Mouse (Mus musculus) CH12.LX (cell line): ENCODE results near the gene Ccer2.

Source experiments
- E2F4 ChIP-seq: IDR thresholded peaks from 2 replicates; pipeline ENCODE4 v1.6.1; 2011; ENCODE audit warnings: low read depth, low read length, improper control_type of control experiment; ENCODE audit not compliant: insufficient replicate concordance
- KAT2A ChIP-seq: IDR thresholded peaks from 2 replicates; pipeline ENCODE4 v1.6.1; 2012; ENCODE audit warnings: low read length, improper control_type of control experiment, inconsistent platforms; ENCODE audit not compliant: insufficient replicate concordance
- MAX ChIP-seq: IDR thresholded peaks from 2 replicates; pipeline ENCODE4 v1.6.1; 2011; ENCODE audit warnings: low read length, improper control_type of control experiment
- NELFE ChIP-seq: IDR thresholded peaks from 2 replicates; pipeline ENCODE4 v1.6.1; 2011; ENCODE audit warnings: low read depth, low read length, improper control_type of control experiment
- NRF1 ChIP-seq: IDR thresholded peaks from 2 replicates; pipeline ENCODE4 v1.6.1; 2014; ENCODE audit warnings: low read depth, mild to moderate bottlenecking, inconsistent platforms, low read length, improper control_type of control experiment, moderate library complexity
- ZC3H11A ChIP-seq: IDR thresholded peaks from 2 replicates; pipeline ENCODE4 v1.6.1; 2012; ENCODE audit warnings: low read depth, mild to moderate bottlenecking, inconsistent platforms, low read length, improper control_type of control experiment

GRCm38 (mm10) chr7:28715598-28715997 lies 40.4 kb upstream of the Ccer2 start:
- TF ChIP-seq KAT2A (no peak), NELFE (no peak), E2F4 (no peak), NRF1 (no peak), ZC3H11A (no peak), MAX (no peak)
